Mouse (Mus musculus): ENCODE measurements around the gene Slc20a1.

Slc20a1 gene

GRCm38 (mm10) chr2:129186291-129186919 is 12.2 kb upstream of the Slc20a1 start:
- DNase-seq (ENCODE audit: low spot score) = no peak

- DNase-seq (ENCODE audit: low spot score) = no peak
These were observed 6.0 kb upstream of the Slc20a1 start for GRCm38 (mm10) chr2:129192392-129193150.

- DNase-seq (ENCODE audit: low spot score) = no peak
These were observed 2.2 kb upstream of the Slc20a1 start for GRCm38 (mm10) chr2:129196317-129196716.

GRCm38 (mm10) chr2:129197197-129197596 is 1.4 kb upstream of the Slc20a1 start:
- DNase-seq (ENCODE audit: low spot score) = no peak

GRCm38 (mm10) chr2:129197843-129198435 is 625 bp upstream of the Slc20a1 start:
- no peak for DNase-seq (ENCODE audit: low spot score)

- DNase-seq (ENCODE audit: low spot score) = no peak
These were observed 943 bp downstream of the Slc20a1 start for GRCm38 (mm10) chr2:129199328-129200085.

- no peak for DNase-seq (ENCODE audit: low spot score)
These were observed 6.4 kb downstream of the Slc20a1 start for GRCm38 (mm10) chr2:129205000-129205399.

GRCm38 (mm10) chr2:129206824-129207223 is 8.3 kb downstream of the Slc20a1 start:
- DNase-seq (ENCODE audit: low spot score) = no peak

GRCm38 (mm10) chr2:129208181-129208746 is 9.7 kb downstream of the Slc20a1 start:
- no peak for DNase-seq (ENCODE audit: low spot score)

GRCm38 (mm10) chr2:129210089-129210749 is 11.7 kb downstream of the Slc20a1 start:
- no peak for DNase-seq (ENCODE audit: low spot score)

- no peak for DNase-seq (ENCODE audit: low spot score)
These were observed 12.7 kb downstream of the Slc20a1 start for GRCm38 (mm10) chr2:129211255-129211654.

GRCm38 (mm10) chr2:129211957-129212356 is 13.4 kb downstream of the Slc20a1 start:
- DNase-seq (ENCODE audit: low spot score) = no peak

GRCm38 (mm10) chr2:129212566-129212965 is 14.0 kb downstream of the Slc20a1 start:
- no peak for DNase-seq (ENCODE audit: low spot score)

- no peak for DNase-seq (ENCODE audit: low spot score)
These were observed 16.2 kb downstream of the Slc20a1 start for GRCm38 (mm10) chr2:129214774-129215173.

GRCm38 (mm10) chr2:129217612-129218185 is 19.1 kb downstream of the Slc20a1 start:
- DNase-seq (ENCODE audit: low spot score) = no peak

- DNase-seq (ENCODE audit: low spot score) = no peak
These were observed 20.1 kb downstream of the Slc20a1 start for GRCm38 (mm10) chr2:129218537-129219105.

GRCm38 (mm10) chr2:129221097-129221632 is 22.6 kb downstream of the Slc20a1 start:
- no peak for DNase-seq (ENCODE audit: low spot score)

- DNase-seq (ENCODE audit: low spot score) = no peak
These were observed 25.6 kb downstream of the Slc20a1 start for GRCm38 (mm10) chr2:129224178-129224577.

- DNase-seq (ENCODE audit: low spot score) = no peak
These were observed 26.8 kb downstream of the Slc20a1 start for GRCm38 (mm10) chr2:129225251-129225819.

GRCm38 (mm10) chr2:129226296-129226851 is 27.8 kb downstream of the Slc20a1 start:
- no peak for DNase-seq (ENCODE audit: low spot score)

Data from testis, postnatal 10 days (tissue).